Mouse (Mus musculus) C2C12 (cell line): Measurements from ENCODE around the gene Gm49510.

Experiments
- CTCF ChIP-seq: IDR thresholded peaks from one replicate; pipeline ENCODE4 v1.5.1; 2011; ENCODE audit not compliant: control insufficient read depth, insufficient read depth, insufficient read length
- MYOD1 ChIP-seq: IDR thresholded peaks from one replicate; pipeline ENCODE4 v1.6.1; 2011; ENCODE audit warnings: low read depth; ENCODE audit not compliant: control insufficient read depth, insufficient read length

DNA sequence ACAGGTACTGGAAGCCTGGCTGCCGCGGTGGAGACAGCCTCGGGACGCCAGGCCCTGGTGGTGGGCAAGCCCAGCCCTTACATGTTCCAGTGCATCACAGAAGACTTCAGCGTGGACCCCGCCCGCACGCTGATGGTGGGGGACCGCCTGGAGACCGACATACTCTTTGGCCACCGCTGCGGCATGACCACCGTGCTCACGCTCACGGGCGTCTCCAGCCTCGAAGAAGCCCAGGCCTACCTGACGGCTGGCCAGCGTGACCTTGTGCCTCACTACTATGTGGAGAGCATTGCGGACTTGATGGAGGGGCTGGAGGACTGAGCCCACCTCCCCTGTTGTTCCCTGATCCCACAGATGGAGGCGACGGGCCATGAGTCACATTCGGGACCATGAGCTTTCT, 18.7 kb downstream of the Gm49510 start:
- TF ChIP-seq MYOD1 (no peak), CTCF (no peak)
